Comparison of ENCODE assay signal across 15 mouse cellular contexts in the genomic region with DNA sequence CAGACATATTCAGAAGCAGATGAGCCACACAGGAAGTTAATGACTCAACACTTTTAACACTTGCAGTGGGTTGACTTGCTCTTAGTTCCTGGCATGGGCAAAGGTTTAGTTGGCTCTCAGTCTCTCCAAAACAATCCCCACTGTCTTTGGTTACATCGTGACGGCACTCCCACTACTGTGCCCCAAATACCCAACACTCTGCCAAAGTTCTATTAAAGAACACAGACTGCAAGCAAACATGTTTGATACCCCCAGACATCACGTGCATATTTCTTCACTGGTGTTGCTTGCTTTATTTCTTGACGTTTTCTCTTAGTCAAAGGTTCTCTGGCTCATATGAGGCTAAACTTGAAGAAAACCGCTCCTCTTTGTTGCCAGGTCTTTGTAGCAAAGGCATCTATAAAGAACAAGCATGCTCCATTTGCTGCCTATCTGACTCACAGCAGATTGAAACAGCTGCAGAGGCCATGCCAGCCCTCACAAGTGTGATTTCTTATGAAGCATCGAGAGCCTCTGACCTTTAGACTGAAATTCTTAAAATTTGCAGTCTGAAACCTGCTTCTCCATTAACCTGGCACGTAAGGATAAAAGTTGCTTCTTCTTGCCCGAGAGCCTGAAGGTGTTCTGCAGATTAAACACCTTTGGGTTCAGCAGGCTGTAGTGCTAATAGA.
DNase-seq lines count a peak whose midpoint lies in the region; ATAC-seq and TF ChIP-seq lines count a peak whose summit lies in the region.
"Had no signal": no experiment of that assay in that cellular context is flagged by ENCODE, and none has a peak within 500 bp of the region (broad histone marks: within the 10 kb centered on the region; RNA-seq: fewer than 3 reads in every experiment).

No protein-coding gene starts in this region.

- no peak overlapping the region for H3ac ChIP-seq in myocyte (ENCODE audit: control insufficient read depth, insufficient read length)

- peak; percentile 39 to 63 for DNase-seq in layer of hippocampus, adult 18-20 months (ENCODE audit: low spot score in 2 of 2)
- no peak for DNase-seq in layer of hippocampus, postnatal 25 days (ENCODE audit: extremely low spot score in 1 of 2, low spot score in 1 of 2)
- DNase-seq in MEL (ENCODE audit: low read depth, low spot score) = peak; percentile 2
- DNase-seq in brain, adult 2 months (ENCODE audit: low read depth, low spot score) = peak; percentile 85
- DNase-seq in urinary bladder, postnatal 4 days (ENCODE audit: low spot score in 2 of 2) = no peak
- DNase-seq: cerebellum, postnatal 36 days; liver, postnatal 0 days; thymus, postnatal 4 days had no signal

- no peaks in the 10 kb centered on the region for H3K9me3 ChIP-seq in MEL (replicated peaks; ENCODE audit: insufficient read depth, low read length)
- H3K9me3 ChIP-seq in neural tube, embryonic 15.5 days (replicated peaks) = no peaks in the 10 kb centered on the region
- H3K9me3 ChIP-seq: forebrain, embryonic 13.5 days; G1E had no signal

- no peaks in the 10 kb centered on the region for H3K79me2 ChIP-seq in MEL (ENCODE audit: control insufficient read depth, insufficient read depth, low read length, poor library complexity)
- H3K79me2 ChIP-seq in myocyte (ENCODE audit: control insufficient read depth, insufficient read depth) = no peaks in the 10 kb centered on the region

- TF ChIP-seq RAD21 in MEL (IDR thresholded peaks at IDR 0.05; ENCODE audit: low read depth, low read length) = no peak

- peak overlapping the region; percentile 77 for H3K4me2 ChIP-seq in myocyte (ENCODE audit: low read depth)
- no peak overlapping the region for H3K4me2 ChIP-seq in neural tube, embryonic 15.5 days
- H3K4me2 ChIP-seq: embryonic facial prominence, embryonic 13.5 days; forebrain, embryonic 13.5 days; hindbrain, embryonic 15.5 days had no signal

- TF ChIP-seq POLR2A in MEL (IDR thresholded peaks at IDR 0.05; ENCODE audit: control insufficient read depth in 1 of 2, insufficient read depth in 1 of 2, low read depth in 1 of 2, low read length in 2 of 2, poor library complexity in 1 of 2) = no peak
- TF ChIP-seq POLR2A in myocyte (IDR thresholded peaks at IDR 0.05; ENCODE audit: insufficient read length, low read depth) = no peak

- WGBS in neural tube, embryonic 15.5 days = 83% methylated on average over 8 of the region's 8 CpGs

- H3K27me3 ChIP-seq in MEL (ENCODE audit: control insufficient read depth in 1 of 2, insufficient read depth in 2 of 2, low read length in 2 of 2) = peaks cover 0 to 1% of the 10 kb centered on the region in 2 experiments; a peak in 1 of 4 replicates
- H3K27me3 ChIP-seq in myocyte (ENCODE audit: control insufficient read depth, insufficient read depth, insufficient read length) = no peaks in the 10 kb centered on the region
- H3K27me3 ChIP-seq in neural tube, embryonic 15.5 days (replicated peaks) = no peaks in the 10 kb centered on the region
- H3K27me3 ChIP-seq: embryonic facial prominence, embryonic 13.5 days; forebrain, embryonic 13.5 days; hindbrain, embryonic 15.5 days had no signal

- no peak for TF ChIP-seq EP300 in MEL (IDR thresholded peaks at IDR 0.05; ENCODE audit: low read depth in 1 of 2, low read length in 2 of 2)

- no peak overlapping the region for H3K9ac ChIP-seq in MEL (ENCODE audit: control insufficient read depth, low read depth, low read length, poor library complexity, severe bottlenecking)
- no peak overlapping the region for H3K9ac ChIP-seq in neural tube, embryonic 15.5 days (replicated peaks)
- H3K9ac ChIP-seq: embryonic facial prominence, embryonic 13.5 days; forebrain, embryonic 13.5 days; hindbrain, embryonic 15.5 days; liver, postnatal 0 days had no signal

- no peak overlapping the region for H3K27ac ChIP-seq in MEL (ENCODE audit: control insufficient read depth, low read depth, low read length)
- no peak overlapping the region for H3K27ac ChIP-seq in neural tube, embryonic 15.5 days (replicated peaks)
- H3K27ac ChIP-seq: embryonic facial prominence, embryonic 13.5 days; forebrain, embryonic 13.5 days; hindbrain, embryonic 15.5 days had no signal

- no peak for ATAC-seq in neural tube, embryonic 15.5 days (ENCODE audit: low FRiP score)
- ATAC-seq: forebrain, embryonic 13.5 days; liver, postnatal 0 days; midbrain, embryonic 16.5 days had no signal

- H3K4me3 ChIP-seq in MEL (ENCODE audit: control insufficient read depth in 1 of 2, insufficient read depth in 1 of 2, low read depth in 2 of 2, low read length in 2 of 2) (no peak overlapping the region), myocyte (no peak overlapping the region)
- H3K4me3 ChIP-seq in neural tube, embryonic 15.5 days (replicated peaks) = no peak overlapping the region
- H3K4me3 ChIP-seq: embryonic facial prominence, embryonic 13.5 days; forebrain, embryonic 13.5 days; hindbrain, embryonic 15.5 days had no signal

- H3K36me3 ChIP-seq in MEL (ENCODE audit: control insufficient read depth in 1 of 2, insufficient read depth in 2 of 2, low read length in 2 of 2) (no peaks in the 10 kb centered on the region), myocyte (ENCODE audit: control insufficient read depth, insufficient read depth) (no peaks in the 10 kb centered on the region)
- H3K36me3 ChIP-seq in neural tube, embryonic 15.5 days = no peaks in the 10 kb centered on the region
- H3K36me3 ChIP-seq: embryonic facial prominence, embryonic 13.5 days; G1E; hindbrain, embryonic 15.5 days had no signal

- no peaks in the 10 kb centered on the region for H3K4me1 ChIP-seq in MEL (ENCODE audit: control insufficient read depth in 1 of 2, insufficient read depth in 2 of 2, low read length in 2 of 2)
- H3K4me1 ChIP-seq in neural tube, embryonic 15.5 days = no peaks in the 10 kb centered on the region
- H3K4me1 ChIP-seq: embryonic facial prominence, embryonic 13.5 days; forebrain, embryonic 13.5 days; hindbrain, embryonic 15.5 days had no signal

- no peak for TF ChIP-seq CTCF in MEL (IDR thresholded peaks at IDR 0.05 in 2 of 3, conservative IDR thresholded peaks at IDR 0.05 in 1 of 3; ENCODE audit: control insufficient read depth in 1 of 3, insufficient read depth in 1 of 3, low read depth in 2 of 3, low read length in 3 of 3, poor library complexity in 1 of 3, severe bottlenecking in 1 of 3)

TF ChIP-seq in MEL, 35 proteins besides CTCF, POLR2A, EP300 and RAD21:
- TF ChIP-seq JUND (IDR thresholded peaks at IDR 0.05; ENCODE audit: low read depth, low read length) (no peak), KAT2A (conservative IDR thresholded peaks at IDR 0.05; ENCODE audit: low read depth, low read length) (no peak), GABPA (IDR thresholded peaks at IDR 0.05; ENCODE audit: low read depth, low read length) (no peak), NRF1 (IDR thresholded peaks at IDR 0.05; ENCODE audit: insufficient read depth, low read depth, low read length, poor library complexity, severe bottlenecking) (no peak), SMC3 (IDR thresholded peaks at IDR 0.05; ENCODE audit: low read depth, low read length) (no peak), MYB (IDR thresholded peaks at IDR 0.05; ENCODE audit: low read depth, low read length) (no peak), POLR2AphosphoS5 (IDR thresholded peaks at IDR 0.05; ENCODE audit: borderline replicate concordance, low read depth, low read length) (no peak), USF2 (IDR thresholded peaks at IDR 0.05; ENCODE audit: borderline replicate concordance in 1 of 2, insufficient read depth in 1 of 2, low read depth in 1 of 2, low read length in 2 of 2) (no peak), MYC (IDR thresholded peaks at IDR 0.05; ENCODE audit: low read depth, low read length) (no peak), HCFC1 (IDR thresholded peaks at IDR 0.05; ENCODE audit: low read depth, low read length) (no peak), MXI1 (IDR thresholded peaks at IDR 0.05; ENCODE audit: low read depth, low read length) (no peak), TBP (IDR thresholded peaks at IDR 0.05; ENCODE audit: low read depth, low read length) (no peak), BHLHE40 (IDR thresholded peaks at IDR 0.05; ENCODE audit: borderline replicate concordance, low read depth, low read length) (no peak), RCOR1 (IDR thresholded peaks at IDR 0.05; ENCODE audit: low read depth, low read length) (no peak), MEF2A (IDR thresholded peaks at IDR 0.05; ENCODE audit: extremely low read depth, insufficient replicate concordance, low read depth, low read length, poor library complexity, severe bottlenecking) (no peak), ETS1 (IDR thresholded peaks at IDR 0.05; ENCODE audit: low read depth, low read length) (no peak)

TF ChIP-seq in myocyte, 11 proteins besides CTCF, POLR2A, EP300 and RAD21:
- TF ChIP-seq E2F4 (IDR thresholded peaks at IDR 0.05; ENCODE audit: insufficient read depth) = no peak
- 0 out of 2 replicates have a peak, but pooled peaks have one; percentile 10 for TF ChIP-seq CEBPB (IDR thresholded peaks at IDR 0.05; ENCODE audit: insufficient read depth, poor library complexity, severe bottlenecking)
- TF ChIP-seq MYOG (IDR thresholded peaks at IDR 0.05; ENCODE audit: control insufficient read depth in 1 of 3, insufficient read depth in 1 of 3, insufficient read length in 2 of 3, low read depth in 2 of 3) = peak in 2 of 3 experiments; percentile 49 to 63
- peak; percentile 15 for TF ChIP-seq TCF3 (IDR thresholded peaks at IDR 0.05; ENCODE audit: insufficient read length, low read depth)
- peak; percentile 51 for TF ChIP-seq TCF12 (IDR thresholded peaks at IDR 0.05; ENCODE audit: insufficient read depth, poor library complexity, severe bottlenecking)
- TF ChIP-seq USF1 (IDR thresholded peaks at IDR 0.05; ENCODE audit: low read depth) = peak; percentile 32
- TF ChIP-seq REST (IDR thresholded peaks at IDR 0.05; ENCODE audit: insufficient read depth, insufficient read length) = no peak
- TF ChIP-seq MYOD1 (IDR thresholded peaks at IDR 0.05; ENCODE audit: control insufficient read depth in 1 of 3, insufficient read length in 2 of 3, low read depth in 2 of 3) = peak in 2 of 3 experiments; percentile 78

Comparison
In these comparisons a context has a peak if more than half of its experiments do, and no peak if none do; other contexts are left out.
1. DNase-seq: peak in layer of hippocampus, adult 18-20 months (2 of 2), MEL (single experiment) and brain, adult 2 months (single experiment); none in layer of hippocampus, postnatal 25 days (0 of 2) and urinary bladder, postnatal 4 days (0 of 2).